Mouse (Mus musculus) testis, postnatal 14 days (tissue): Measurements from ENCODE around the gene Ankrd2.

Experiments
- DNase-seq: peaks from one replicate; pipeline ENCODE4 v3.0.0; 2021; ENCODE audit warnings: low spot score

The Ankrd2 gene

GRCm38 (mm10) chr19:42015001-42015400, 20.8 kb upstream of the Ankrd2 start:
- no peak for DNase-seq

- no peak for DNase-seq
These were observed 19.5 kb upstream of the Ankrd2 start for GRCm38 (mm10) chr19:42016251-42016650.

- DNase-seq, result no peak
These were observed 19.0 kb upstream of the Ankrd2 start for GRCm38 (mm10) chr19:42016840-42017239.

GRCm38 (mm10) chr19:42017399-42018247, 18.2 kb upstream of the Ankrd2 start:
- DNase-seq, result no peak

- no peak for DNase-seq
These were observed 16.7 kb upstream of the Ankrd2 start for GRCm38 (mm10) chr19:42019011-42019522.

GRCm38 (mm10) chr19:42021681-42022541, 13.9 kb upstream of the Ankrd2 start:
- peak; percentile 60 for DNase-seq

- no peak for DNase-seq
These were observed 13.3 kb upstream of the Ankrd2 start for GRCm38 (mm10) chr19:42022542-42022848.

- DNase-seq, result peak; percentile 45
These were observed 9.6 kb upstream of the Ankrd2 start for GRCm38 (mm10) chr19:42026158-42026557.

GRCm38 (mm10) chr19:42031112-42031511, 4.7 kb upstream of the Ankrd2 start:
- DNase-seq, result no peak

GRCm38 (mm10) chr19:42033611-42034010, 2.2 kb upstream of the Ankrd2 start:
- no peak for DNase-seq

- DNase-seq, result no peak
These were observed 1.5 kb upstream of the Ankrd2 start for GRCm38 (mm10) chr19:42034146-42034775.

GRCm38 (mm10) chr19:42034881-42035455, 832 bp upstream of the Ankrd2 start:
- DNase-seq, result no peak

- no peak for DNase-seq
These were observed 557 bp downstream of the Ankrd2 start for GRCm38 (mm10) chr19:42036357-42036756.

- no peak for DNase-seq
These were observed 1.4 kb downstream of the Ankrd2 start for GRCm38 (mm10) chr19:42037167-42037702.

GRCm38 (mm10) chr19:42038310-42038709, 2.5 kb downstream of the Ankrd2 start:
- DNase-seq, result no peak

- no peak for DNase-seq
These were observed 8.2 kb downstream of the Ankrd2 start for GRCm38 (mm10) chr19:42043988-42044387.

- DNase-seq, result peak; percentile 65
These were observed 9.7 kb downstream of the Ankrd2 start, which contains the start of gene Hoga1 for GRCm38 (mm10) chr19:42045269-42046102. Hoga1 (plus strand) TSS chr19:42045610.

- DNase-seq, result no peak
These were observed 14.5 kb downstream of the Ankrd2 start for GRCm38 (mm10) chr19:42050251-42050650.

GRCm38 (mm10) chr19:42051351-42051750, 15.6 kb downstream of the Ankrd2 start:
- no peak for DNase-seq

- DNase-seq, result no peak
These were observed 16.1 kb downstream of the Ankrd2 start, which contains the start of gene 4933411K16Rik for GRCm38 (mm10) chr19:42051948-42052347. 4933411K16Rik (plus strand) TSS chr19:42052248.

- DNase-seq, result peak; percentile 67
These were observed 18.5 kb downstream of the Ankrd2 start for GRCm38 (mm10) chr19:42054255-42054654.
